Mouse (Mus musculus): Measurements from ENCODE around the gene Dleu7. TPM values are rescaled to one million over a fixed set of nuclear protein-coding genes. Genes with fewer than 3 reads are reported as not detected.
A peak's percentile ranks its signal among the peaks of the same experiment; 100 is the strongest.

Gene Dleu7
- under 1 TPM in 1 of 4 experiments, not detected in 3; 0.17 TPM for total RNA-seq (2022)

- DNase-seq (ENCODE audit: low spot score) = no peak
Observed at GRCm38 (mm10) chr14:62292488-62293339, at the start of gene Dleu7, which contains the start of gene Rnaseh2b. Dleu7 (minus strand) TSS chr14:62293047. Rnaseh2b (plus strand) TSS chr14:62292589.

GRCm38 (mm10) chr14:62341887-62342642 is 49.2 kb upstream of the Dleu7 start:
- DNase-seq (ENCODE audit: low spot score) = no peak

GRCm38 (mm10) chr14:62339196-62339595 is 46.3 kb upstream of the Dleu7 start:
- DNase-seq (ENCODE audit: low spot score) = no peak

- DNase-seq (ENCODE audit: low spot score) = no peak
Observed at GRCm38 (mm10) chr14:62333909-62334687, 41.3 kb upstream of the Dleu7 start.

GRCm38 (mm10) chr14:62331866-62332619 is 39.2 kb upstream of the Dleu7 start:
- DNase-seq (ENCODE audit: low spot score) = peak; percentile 85

- no peak for DNase-seq (ENCODE audit: low spot score)
Observed at GRCm38 (mm10) chr14:62331457-62331856, 38.6 kb upstream of the Dleu7 start.

GRCm38 (mm10) chr14:62329631-62330030 is 36.8 kb upstream of the Dleu7 start:
- DNase-seq (ENCODE audit: low spot score) = no peak

GRCm38 (mm10) chr14:62328606-62329005 is 35.8 kb upstream of the Dleu7 start:
- no peak for DNase-seq (ENCODE audit: low spot score)

GRCm38 (mm10) chr14:62327171-62327570 is 34.3 kb upstream of the Dleu7 start:
- DNase-seq (ENCODE audit: low spot score) = no peak

- DNase-seq (ENCODE audit: low spot score) = no peak
Observed at GRCm38 (mm10) chr14:62326026-62326425, 33.2 kb upstream of the Dleu7 start.

- DNase-seq (ENCODE audit: low spot score) = no peak
Observed at GRCm38 (mm10) chr14:62324943-62325342, 32.1 kb upstream of the Dleu7 start.

- no peak for DNase-seq (ENCODE audit: low spot score)
Observed at GRCm38 (mm10) chr14:62323457-62323856, 30.6 kb upstream of the Dleu7 start.

- DNase-seq (ENCODE audit: low spot score) = no peak
Observed at GRCm38 (mm10) chr14:62322581-62323344, 29.9 kb upstream of the Dleu7 start.

GRCm38 (mm10) chr14:62311672-62312071 is 18.8 kb upstream of the Dleu7 start:
- no peak for DNase-seq (ENCODE audit: low spot score)

- DNase-seq (ENCODE audit: low spot score) = no peak
Observed at GRCm38 (mm10) chr14:62309026-62309425, 16.2 kb upstream of the Dleu7 start.

- no peak for DNase-seq (ENCODE audit: low spot score)
Observed at GRCm38 (mm10) chr14:62307555-62307954, 14.7 kb upstream of the Dleu7 start.

- no peak for DNase-seq (ENCODE audit: low spot score)
Observed at GRCm38 (mm10) chr14:62300031-62300430, 7.2 kb upstream of the Dleu7 start.

- DNase-seq (ENCODE audit: low spot score) = no peak
Observed at GRCm38 (mm10) chr14:62298808-62299207, 6.0 kb upstream of the Dleu7 start.

GRCm38 (mm10) chr14:62292166-62292487 is 720 bp downstream of the Dleu7 start:
- DNase-seq (ENCODE audit: low spot score) = no peak

- no peak for DNase-seq (ENCODE audit: low spot score)
Observed at GRCm38 (mm10) chr14:62291406-62291987, 1.4 kb downstream of the Dleu7 start.

Data from heart, adult 8-10 months (tissue).